In the genomic region with DNA sequence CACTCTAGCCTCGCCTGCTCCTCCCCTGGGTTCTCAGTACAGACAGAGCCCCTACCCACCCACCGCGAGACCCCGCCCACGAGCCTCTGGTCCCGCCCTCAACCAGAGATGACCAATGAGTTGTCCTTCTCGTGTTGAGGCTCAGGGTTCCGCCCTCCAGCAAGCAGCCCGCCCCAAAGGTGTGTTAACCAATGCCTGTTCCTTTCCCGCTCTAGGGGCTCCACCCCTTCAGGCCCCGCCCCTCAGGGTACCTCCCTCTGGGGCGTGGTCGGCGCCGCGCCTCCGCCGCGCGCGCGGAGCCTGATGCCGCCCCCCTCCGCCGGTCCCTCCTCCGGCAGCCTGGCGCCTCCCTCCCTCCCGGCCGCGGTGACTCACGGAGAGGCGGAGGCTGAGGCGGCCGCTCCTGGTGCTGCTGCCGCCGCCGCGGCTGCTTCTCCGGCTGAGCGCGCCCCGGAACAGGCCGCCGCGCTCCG, we compare ENCODE assay signal across 8 mouse cellular contexts. TPM values are rescaled to one million over a fixed set of nuclear protein-coding genes. Genes with fewer than 3 reads are reported as not detected.
DNase-seq lines count a peak whose midpoint lies in the region; ATAC-seq and TF ChIP-seq lines count a peak whose summit lies in the region.

A gene (plus strand): TSS at position 369 of the 473 bp plus-strand sequence.

- peak; percentile 97 for DNase-seq in 416B (ENCODE audit: low read depth)
- peak; percentile 96 to 97 for DNase-seq in heart, adult 9 months (ENCODE audit: low spot score in 2 of 2)
- DNase-seq in monocyte, adult 2 months (ENCODE audit: low read depth in 1 of 2, low spot score in 2 of 2) = peak; percentile 91 to 96
- DNase-seq in spleen, postnatal 36 days (ENCODE audit: low spot score in 2 of 2) = peak; percentile 95

- H3K4me3 ChIP-seq in bone marrow, adult 2 months (replicated peaks; ENCODE audit: control insufficient read depth, low read depth, low read length) = peak within 1 kb of the TSS; percentile 30
- peak within 1 kb of the TSS; percentile 81 for H3K4me3 ChIP-seq in embryonic facial prominence, embryonic 15.5 days (replicated peaks)
- H3K4me3 ChIP-seq in kidney, embryonic 14.5 days (ENCODE audit: low read length) = peak within 1 kb of the TSS; percentile 78
- peak within 1 kb of the TSS; percentile 87 for H3K4me3 ChIP-seq in limb, embryonic 15.5 days

- TF ChIP-seq POLR2A in bone marrow, adult 2 months (IDR thresholded peaks at IDR 0.05; ENCODE audit: borderline replicate concordance, control insufficient read depth, low read depth, low read length) = peak; percentile 7; the same call in 1 of the 2 replicates

- H3K9me3 ChIP-seq in embryonic facial prominence, embryonic 15.5 days (replicated peaks) = no peaks in the 10 kb centered on the region
- no peaks in the 10 kb centered on the region for H3K9me3 ChIP-seq in kidney, embryonic 14.5 days (ENCODE audit: control insufficient read depth, low read length)
- no peaks in the 10 kb centered on the region for H3K9me3 ChIP-seq in limb, embryonic 15.5 days

- peak within 1 kb of the TSS; percentile 80 for H3K9ac ChIP-seq in embryonic facial prominence, embryonic 15.5 days
- H3K9ac ChIP-seq in kidney, embryonic 14.5 days (ENCODE audit: low read depth, low read length) = peak within 1 kb of the TSS; percentile 89
- peak within 1 kb of the TSS; percentile 95 for H3K9ac ChIP-seq in limb, embryonic 15.5 days

- WGBS in bone marrow, adult 2 months = under 1% methylated on average over 45 of the region's 46 CpGs
- WGBS in embryonic facial prominence, embryonic 15.5 days = under 1% methylated on average over 45 of the region's 46 CpGs
- 1% methylated on average over 45 of the region's 46 CpGs for WGBS in kidney, embryonic 14.5 days
- under 1% methylated on average over 42 of the region's 46 CpGs for WGBS in limb, embryonic 15.5 days

- peaks cover 1% of the 10 kb centered on the region; the same call in 1 of the 2 replicates for H3K4me1 ChIP-seq in bone marrow, adult 2 months (ENCODE audit: control insufficient read depth, insufficient read depth, low read length)
- H3K4me1 ChIP-seq in embryonic facial prominence, embryonic 15.5 days = peaks cover 11% of the 10 kb centered on the region
- H3K4me1 ChIP-seq in kidney, embryonic 14.5 days (ENCODE audit: control insufficient read depth, insufficient read depth, low read length) = peaks cover 13% of the 10 kb centered on the region
- peaks cover 16% of the 10 kb centered on the region for H3K4me1 ChIP-seq in limb, embryonic 15.5 days

- H3K27me3 ChIP-seq in embryonic facial prominence, embryonic 15.5 days = no peaks in the 10 kb centered on the region
- no peaks in the 10 kb centered on the region for H3K27me3 ChIP-seq in kidney, embryonic 14.5 days (ENCODE audit: control insufficient read depth, insufficient read depth, low read length)
- no peaks in the 10 kb centered on the region for H3K27me3 ChIP-seq in limb, embryonic 15.5 days

- no peak within 1 kb of the TSS; the same call in 1 of the 2 replicates for H3K27ac ChIP-seq in bone marrow, adult 2 months (ENCODE audit: control insufficient read depth, insufficient read depth, low read depth, low read length, poor library complexity)
- H3K27ac ChIP-seq in embryonic facial prominence, embryonic 15.5 days (replicated peaks) = peak within 1 kb of the TSS; percentile 82
- peak within 1 kb of the TSS; percentile 10; the same call in 1 of the 2 replicates for H3K27ac ChIP-seq in kidney, embryonic 14.5 days (ENCODE audit: low read depth, low read length)
- H3K27ac ChIP-seq in limb, embryonic 15.5 days = peak within 1 kb of the TSS; percentile 82

- TF ChIP-seq CTCF in bone marrow, adult 2 months (IDR thresholded peaks at IDR 0.05; ENCODE audit: control insufficient read depth, insufficient read depth, low read length) = no peak

- H3K36me3 ChIP-seq in embryonic facial prominence, embryonic 15.5 days = no peaks in the 10 kb centered on the region
- H3K36me3 ChIP-seq in kidney, embryonic 14.5 days (ENCODE audit: control insufficient read depth, insufficient read depth, low read length) = no peaks in the 10 kb centered on the region
- no peaks in the 10 kb centered on the region for H3K36me3 ChIP-seq in limb, embryonic 15.5 days

- ATAC-seq in embryonic facial prominence, embryonic 15.5 days (ENCODE audit: insufficient number of reproducible peaks, low FRiP score, low TSS enrichment, low read depth) = peak; percentile 99
- peak; percentile 99 for ATAC-seq in kidney, embryonic 14.5 days (ENCODE audit: low FRiP score, low TSS enrichment)
- ATAC-seq in limb, embryonic 15.5 days (ENCODE audit: insufficient number of reproducible peaks, low FRiP score, low TSS enrichment, low read depth) = peak; percentile 98

- peak within 1 kb of the TSS; percentile 77 for H3K4me2 ChIP-seq in embryonic facial prominence, embryonic 15.5 days (replicated peaks)
- H3K4me2 ChIP-seq in kidney, embryonic 14.5 days (replicated peaks; ENCODE audit: low read depth, low read length) = peak within 1 kb of the TSS; percentile 90
- peak within 1 kb of the TSS; percentile 88 for H3K4me2 ChIP-seq in limb, embryonic 15.5 days

RNA-seq across cellular contexts. Expression of the gene that starts here (rescaled TPM):
- polyA plus RNA-seq in bone marrow, adult 2 months (2011; ENCODE audit: insufficient read depth, insufficient read length, low replicate concordance, missing spikeins) = 4.8 and 6.0 TPM in 2 replicates
- polyA plus RNA-seq in embryonic facial prominence, embryonic 15.5 days (2015; fragmentation: Nextera tagmentation; extraction: Ambion mirVana) = 67.8 and 72.7 TPM in 2 replicates
- polyA plus RNA-seq in kidney, embryonic 14.5 days (2014; fragmentation: Nextera tagmentation; extraction: Ambion mirVana) = 66.6 and 71.4 TPM in 2 replicates
- polyA plus RNA-seq in limb, embryonic 15.5 days (2015; fragmentation: Nextera tagmentation; extraction: Ambion mirVana) = 58.9 and 64.4 TPM in 2 replicates

Comparison
In these comparisons a context has a peak if more than half of its experiments do, and no peak if none do; other contexts are left out.
1. H3K4me3 ChIP-seq: peak in every context shown above with its lines; median percentile 87 in limb, embryonic 15.5 days; 81 in embryonic facial prominence, embryonic 15.5 days; 78 in kidney, embryonic 14.5 days; 30 in bone marrow, adult 2 months.